In the genomic region with DNA sequence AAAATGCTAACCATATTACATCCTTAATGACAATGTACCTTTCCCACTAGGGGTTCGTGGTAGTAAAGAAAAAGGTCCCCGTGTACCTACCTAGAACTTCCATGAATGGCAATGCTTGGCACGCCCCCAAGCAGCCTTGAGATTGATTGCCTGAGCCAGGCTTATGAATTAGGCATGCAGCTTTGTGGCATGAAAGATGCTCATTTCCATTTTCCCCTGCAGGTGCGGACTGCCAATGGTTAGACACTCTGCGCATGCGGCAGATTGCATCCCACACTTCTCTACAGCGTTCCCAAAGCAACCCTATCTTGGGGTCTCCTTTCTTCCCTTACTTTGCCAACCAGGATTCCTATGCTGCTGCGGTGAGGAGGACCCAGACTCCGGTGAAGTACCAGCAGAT, we compare ENCODE assay signal across 22 mouse cellular contexts. TPM values are rescaled to one million over a fixed set of nuclear protein-coding genes. Genes with fewer than 3 reads are reported as not detected.
A peak's percentile ranks its signal among the peaks of the same experiment; 100 is the strongest.
DNase-seq lines count a peak whose midpoint lies in the region; ATAC-seq lines count a peak whose summit lies in the region.
"Had no signal": no experiment of that assay in that cellular context is flagged by ENCODE, and none has a peak within 500 bp of the region (broad histone marks: within the 10 kb centered on the region; RNA-seq: fewer than 3 reads in every experiment).

No protein-coding gene starts in this region.

- no peaks in the 10 kb centered on the region for H3K27me3 ChIP-seq in hindbrain, embryonic 13.5 days
- no peaks in the 10 kb centered on the region for H3K27me3 ChIP-seq in hindbrain, embryonic 12.5 days
- H3K27me3 ChIP-seq in midbrain, embryonic 14.5 days (ENCODE audit: control insufficient read depth, insufficient read depth, low read length): no peaks in the 10 kb centered on the region
- no peaks in the 10 kb centered on the region for H3K27me3 ChIP-seq in limb, embryonic 10.5 days (ENCODE audit: low read depth, poor library complexity, severe bottlenecking)
- H3K27me3 ChIP-seq: heart, embryonic 13.5 days; limb, embryonic 15.5 days; liver, embryonic 15.5 days; midbrain, embryonic 12.5 days; stomach, embryonic 15.5 days had no signal

- ATAC-seq in hindbrain, embryonic 13.5 days (ENCODE audit: low FRiP score): peak; percentile 57; the same call in 1 of the 2 replicates
- ATAC-seq in hindbrain, embryonic 12.5 days (ENCODE audit: low FRiP score): no peak
- peak; percentile 34; the same call in 1 of the 2 replicates for ATAC-seq in midbrain, embryonic 14.5 days (ENCODE audit: low FRiP score, low TSS enrichment)

- no peak overlapping the region for H3K27ac ChIP-seq in hindbrain, embryonic 13.5 days
- H3K27ac ChIP-seq in hindbrain, embryonic 12.5 days: no peak overlapping the region
- 0 out of 2 replicates have a peak overlapping the region, but pooled peaks have one; percentile 1 for H3K27ac ChIP-seq in midbrain, embryonic 14.5 days (replicated peaks; ENCODE audit: low read depth, low read length)
- no peak overlapping the region for H3K27ac ChIP-seq in limb, embryonic 10.5 days
- H3K27ac ChIP-seq: embryonic facial prominence, embryonic 10.5 days; heart, embryonic 13.5 days; limb, embryonic 15.5 days; liver, embryonic 15.5 days; macrophage; midbrain, embryonic 12.5 days; stomach, embryonic 15.5 days had no signal

- no peak overlapping the region for H3K4me2 ChIP-seq in hindbrain, embryonic 13.5 days
- H3K4me2 ChIP-seq in hindbrain, embryonic 12.5 days (replicated peaks): no peak overlapping the region
- H3K4me2 ChIP-seq in midbrain, embryonic 14.5 days (ENCODE audit: low read length): no peak overlapping the region
- H3K4me2 ChIP-seq: heart, embryonic 13.5 days; limb, embryonic 15.5 days; liver, embryonic 15.5 days; midbrain, embryonic 12.5 days; stomach, embryonic 15.5 days had no signal

- no peaks in the 10 kb centered on the region for H3K9me3 ChIP-seq in hindbrain, embryonic 13.5 days
- H3K9me3 ChIP-seq in hindbrain, embryonic 12.5 days (replicated peaks): no peaks in the 10 kb centered on the region
- H3K9me3 ChIP-seq in midbrain, embryonic 14.5 days (ENCODE audit: control insufficient read depth, low read length): no peaks in the 10 kb centered on the region
- H3K9me3 ChIP-seq in limb, embryonic 10.5 days (replicated peaks): no peaks in the 10 kb centered on the region
- H3K9me3 ChIP-seq: embryonic facial prominence, embryonic 10.5 days; heart, embryonic 13.5 days; limb, embryonic 15.5 days; liver, embryonic 15.5 days; midbrain, embryonic 12.5 days; stomach, embryonic 15.5 days had no signal

- no peak overlapping the region for H3K9ac ChIP-seq in hindbrain, embryonic 13.5 days
- H3K9ac ChIP-seq in hindbrain, embryonic 12.5 days: no peak overlapping the region
- H3K9ac ChIP-seq in midbrain, embryonic 14.5 days (replicated peaks; ENCODE audit: low read length): no peak overlapping the region
- H3K9ac ChIP-seq: heart, embryonic 13.5 days; limb, embryonic 15.5 days; liver, embryonic 15.5 days; midbrain, embryonic 12.5 days; stomach, embryonic 15.5 days had no signal

- peak; percentile 22 for DNase-seq in right cerebral cortex, postnatal 4 days
- no peak for DNase-seq in right cerebral cortex, postnatal 25 days
- DNase-seq in midbrain, embryonic 14.5 days: peak; percentile 79
- no peak for DNase-seq in testis, postnatal 14 days (ENCODE audit: low spot score)
- no peak for DNase-seq in limb, embryonic 10.5 days (ENCODE audit: low spot score)
- DNase-seq: adrenal gland, postnatal 10 days; cerebellum, adult 18-20 months; gastrocnemius, postnatal 10 days; heart, adult 18-20 months; heart, postnatal 4 days; kidney, adult 18-20 months; kidney, postnatal 10 days; thymus, adult 2 months had no signal

- H3K4me3 ChIP-seq in hindbrain, embryonic 13.5 days: no peak overlapping the region
- no peak overlapping the region for H3K4me3 ChIP-seq in hindbrain, embryonic 12.5 days
- H3K4me3 ChIP-seq in midbrain, embryonic 14.5 days (replicated peaks; ENCODE audit: low read depth, low read length): no peak overlapping the region
- H3K4me3 ChIP-seq in limb, embryonic 10.5 days: no peak overlapping the region
- H3K4me3 ChIP-seq: embryonic facial prominence, embryonic 10.5 days; heart, embryonic 13.5 days; limb, embryonic 15.5 days; liver, embryonic 15.5 days; midbrain, embryonic 12.5 days; stomach, embryonic 15.5 days had no signal

- WGBS in hindbrain, embryonic 13.5 days: 56% methylated on average over 9 of the region's 9 CpGs
- 70% methylated on average over 9 of the region's 9 CpGs for WGBS in hindbrain, embryonic 12.5 days
- 51% methylated on average over 9 of the region's 9 CpGs for WGBS in midbrain, embryonic 14.5 days
- 95% methylated on average over 9 of the region's 9 CpGs for WGBS in limb, embryonic 10.5 days

- peaks cover 7% of the 10 kb centered on the region for H3K4me1 ChIP-seq in hindbrain, embryonic 13.5 days (replicated peaks)
- no peaks in the 10 kb centered on the region for H3K4me1 ChIP-seq in hindbrain, embryonic 12.5 days
- H3K4me1 ChIP-seq in midbrain, embryonic 14.5 days (ENCODE audit: control insufficient read depth, insufficient read depth, low read length): no peaks in the 10 kb centered on the region
- no peaks in the 10 kb centered on the region for H3K4me1 ChIP-seq in limb, embryonic 10.5 days
- H3K4me1 ChIP-seq: heart, embryonic 13.5 days; limb, embryonic 15.5 days; liver, embryonic 15.5 days; midbrain, embryonic 12.5 days; stomach, embryonic 15.5 days had no signal

- no peaks in the 10 kb centered on the region for H3K36me3 ChIP-seq in hindbrain, embryonic 13.5 days
- no peaks in the 10 kb centered on the region for H3K36me3 ChIP-seq in hindbrain, embryonic 12.5 days
- H3K36me3 ChIP-seq in midbrain, embryonic 14.5 days (ENCODE audit: control insufficient read depth, insufficient read depth, low read length): no peaks in the 10 kb centered on the region
- H3K36me3 ChIP-seq in limb, embryonic 10.5 days: peaks cover 5% of the 10 kb centered on the region; the same call in 1 of the 2 replicates
- H3K36me3 ChIP-seq: midbrain, embryonic 12.5 days had no signal

RNA-seq across cellular contexts. Expression of a gene that starts 34.9 kb away (rescaled TPM):
- 29.3 and 30.2 TPM in 2 replicates for polyA plus RNA-seq in hindbrain, embryonic 13.5 days (2015; fragmentation: Nextera tagmentation; extraction: Ambion mirVana)
- polyA plus RNA-seq in hindbrain, embryonic 12.5 days (2016; fragmentation: Nextera tagmentation; extraction: Ambion mirVana): 100 and 101 TPM in 2 replicates
- polyA plus RNA-seq in midbrain, embryonic 14.5 days (2014; fragmentation: Nextera tagmentation; extraction: Ambion mirVana): 11.9 and 26.7 TPM in 2 replicates
- 290 and 298 TPM in 2 replicates for polyA plus RNA-seq in limb, embryonic 10.5 days (2016; fragmentation: Nextera tagmentation; extraction: Ambion mirVana)

Comparison
In these comparisons a context has a peak if more than half of its experiments do, and no peak if none do; other contexts are left out.
1. DNase-seq: peak in right cerebral cortex, postnatal 4 days (single experiment) and midbrain, embryonic 14.5 days (single experiment); none in right cerebral cortex, postnatal 25 days (single experiment), testis, postnatal 14 days (single experiment) and limb, embryonic 10.5 days (single experiment).